26 mouse cellular contexts compared by ENCODE assay signal in genomic region chr16:33405487-33405886, GRCm38 (mm10). TPM values are rescaled to one million over a fixed set of nuclear protein-coding genes. Genes with fewer than 3 reads are reported as not detected.
DNase-seq lines count a peak whose midpoint lies in the region; ATAC-seq and TF ChIP-seq lines count a peak whose summit lies in the region.
"Had no signal": no experiment of that assay in that cellular context is flagged by ENCODE, and none has a peak within 500 bp of the region (broad histone marks: within the 10 kb centered on the region; RNA-seq: fewer than 3 reads in every experiment).

No protein-coding gene starts in this region.

- peak; percentile 30 for DNase-seq in heart, adult 11 months
- no peak for DNase-seq in heart, adult 9 months (ENCODE audit: low spot score in 2 of 2)
- DNase-seq in kidney, adult 18-20 months = no peak
- DNase-seq in liver, adult 2 months (ENCODE audit: extremely low read depth, low read depth, low spot score) = peak; percentile 81
- no peak for DNase-seq in liver, embryonic 11.5 days (ENCODE audit: low spot score)
- no peak for DNase-seq in hindbrain, postnatal 0 days (ENCODE audit: low spot score)
- DNase-seq: adrenal gland, adult 8-10 months; adrenal gland, postnatal 14 days; adrenal gland, postnatal 36 days; B cell, adult 2 months; cerebellum, adult 11-12 months; cerebellum, adult 2 months; cerebellum, adult 9-10 months; cerebellum, postnatal 10 days; cerebellum, postnatal 25 days had no signal

- no peak for TF ChIP-seq POLR2A in liver, adult 2 months (IDR thresholded peaks at IDR 0.05; ENCODE audit: extremely low read depth, insufficient read depth, low read length)

- no peak for TF ChIP-seq CTCF in liver, adult 2 months (IDR thresholded peaks at IDR 0.05; ENCODE audit: low read depth, low read length)
- TF ChIP-seq CTCF in hindbrain, postnatal 0 days (IDR thresholded peaks at IDR 0.05; ENCODE audit: low read depth) = no peak

- ATAC-seq in kidney, embryonic 15.5 days (replicated peaks; ENCODE audit: low FRiP score) = no peak
- ATAC-seq in liver, embryonic 11.5 days (replicated peaks; ENCODE audit: low FRiP score) = no peak
- ATAC-seq in hindbrain, postnatal 0 days = no peak
- ATAC-seq: activated CD4-positive, CD25-positive, alpha-beta regulatory T cell, adult 4 months; CD4-positive, CD25-positive, alpha-beta regulatory T cell, adult 4 months; forebrain, embryonic 14.5 days; Patski had no signal

- 0 out of 2 replicates have a peak overlapping the region, but pooled peaks have one; percentile 41 for H3K27ac ChIP-seq in kidney, embryonic 15.5 days
- H3K27ac ChIP-seq in liver, adult 2 months (replicated peaks; ENCODE audit: insufficient read depth, low read depth, low read length) = no peak overlapping the region
- H3K27ac ChIP-seq in liver, embryonic 11.5 days (ENCODE audit: low read depth, low read length) = no peak overlapping the region
- no peak overlapping the region for H3K27ac ChIP-seq in hindbrain, postnatal 0 days
- H3K27ac ChIP-seq: embryonic facial prominence, embryonic 10.5 days; embryonic facial prominence, embryonic 12.5 days; forebrain, embryonic 10.5 days; forebrain, embryonic 12.5 days had no signal

- no peak overlapping the region for H3K9ac ChIP-seq in kidney, embryonic 15.5 days
- H3K9ac ChIP-seq in liver, adult 2 months (ENCODE audit: low read depth, low read length) = no peak overlapping the region
- no peak overlapping the region for H3K9ac ChIP-seq in liver, embryonic 11.5 days (ENCODE audit: low read depth, low read length)
- H3K9ac ChIP-seq in hindbrain, postnatal 0 days (replicated peaks; ENCODE audit: low read length) = no peak overlapping the region
- H3K9ac ChIP-seq: embryonic facial prominence, embryonic 12.5 days; forebrain, embryonic 12.5 days had no signal

- no peaks in the 10 kb centered on the region for H3K9me3 ChIP-seq in kidney, embryonic 15.5 days (replicated peaks)
- H3K9me3 ChIP-seq in liver, embryonic 11.5 days (ENCODE audit: control insufficient read depth, low read length) = no peaks in the 10 kb centered on the region
- no peaks in the 10 kb centered on the region for H3K9me3 ChIP-seq in hindbrain, postnatal 0 days (ENCODE audit: low read length)
- H3K9me3 ChIP-seq: embryonic facial prominence, embryonic 10.5 days; embryonic facial prominence, embryonic 12.5 days; forebrain, embryonic 10.5 days; forebrain, embryonic 12.5 days; G1E had no signal

- H3K79me2 ChIP-seq in liver, adult 2 months (ENCODE audit: control insufficient read depth, insufficient read depth, low read length) = peaks cover 29% of the 10 kb centered on the region; the same call in 1 of the 2 replicates

- H3K4me1 ChIP-seq in kidney, embryonic 15.5 days = peaks cover 34% of the 10 kb centered on the region
- H3K4me1 ChIP-seq in liver, adult 2 months (ENCODE audit: control insufficient read depth, insufficient read depth, low read length) = peaks cover 26% of the 10 kb centered on the region
- H3K4me1 ChIP-seq in liver, embryonic 11.5 days (replicated peaks; ENCODE audit: control insufficient read depth, insufficient read depth, low read length) = peaks cover 14% of the 10 kb centered on the region
- 0 out of 2 replicates have a peak, but pooled peaks cover 4% of the 10 kb centered on the region for H3K4me1 ChIP-seq in hindbrain, postnatal 0 days (ENCODE audit: insufficient read depth, low read length)

- H3K36me3 ChIP-seq in kidney, embryonic 15.5 days = no peaks in the 10 kb centered on the region
- no peaks in the 10 kb centered on the region for H3K36me3 ChIP-seq in liver, adult 2 months (ENCODE audit: control insufficient read depth, insufficient read depth, low read length)
- H3K36me3 ChIP-seq in liver, embryonic 11.5 days (ENCODE audit: control insufficient read depth, insufficient read depth, low read length) = no peaks in the 10 kb centered on the region
- no peaks in the 10 kb centered on the region for H3K36me3 ChIP-seq in hindbrain, postnatal 0 days (ENCODE audit: insufficient read depth, low read length)
- H3K36me3 ChIP-seq: embryonic facial prominence, embryonic 12.5 days; forebrain, embryonic 12.5 days had no signal

- no peak overlapping the region for H3K4me3 ChIP-seq in kidney, embryonic 15.5 days (replicated peaks)
- no peak overlapping the region for H3K4me3 ChIP-seq in liver, adult 2 months (ENCODE audit: insufficient read depth, low read depth, low read length)
- no peak overlapping the region for H3K4me3 ChIP-seq in liver, embryonic 11.5 days (ENCODE audit: low read depth, low read length)
- no peak overlapping the region for H3K4me3 ChIP-seq in hindbrain, postnatal 0 days (ENCODE audit: low read length)
- H3K4me3 ChIP-seq: embryonic facial prominence, embryonic 10.5 days; embryonic facial prominence, embryonic 12.5 days; forebrain, embryonic 10.5 days; forebrain, embryonic 12.5 days had no signal

- H3K4me2 ChIP-seq in kidney, embryonic 15.5 days = no peak overlapping the region
- no peak overlapping the region for H3K4me2 ChIP-seq in liver, embryonic 11.5 days
- H3K4me2 ChIP-seq in hindbrain, postnatal 0 days (ENCODE audit: low read depth, low read length) = no peak overlapping the region
- H3K4me2 ChIP-seq: embryonic facial prominence, embryonic 12.5 days; forebrain, embryonic 12.5 days had no signal

- WGBS in kidney, embryonic 15.5 days = 73% methylated on average over 4 of the region's 4 CpGs
- WGBS in liver, adult 2 months = 31% methylated on average over 4 of the region's 4 CpGs
- 79% methylated on average over 4 of the region's 4 CpGs for WGBS in liver, embryonic 11.5 days
- 71% methylated on average over 4 of the region's 4 CpGs for WGBS in hindbrain, postnatal 0 days

- H3K27me3 ChIP-seq in kidney, embryonic 15.5 days = no peaks in the 10 kb centered on the region
- no peaks in the 10 kb centered on the region for H3K27me3 ChIP-seq in liver, adult 2 months (ENCODE audit: control insufficient read depth, insufficient read depth, low read length)
- no peaks in the 10 kb centered on the region for H3K27me3 ChIP-seq in liver, embryonic 11.5 days (replicated peaks; ENCODE audit: control insufficient read depth, insufficient read depth, low read length)
- no peaks in the 10 kb centered on the region for H3K27me3 ChIP-seq in hindbrain, postnatal 0 days (ENCODE audit: insufficient read depth, low read length)
- H3K27me3 ChIP-seq: CH12.LX; embryonic facial prominence, embryonic 12.5 days; forebrain, embryonic 12.5 days; Patski had no signal

RNA-seq across cellular contexts. Expression of gene Zfp148, which starts 24.9 kb away (rescaled TPM):
- polyA plus RNA-seq in kidney, embryonic 15.5 days (2015; fragmentation: Nextera tagmentation; extraction: Ambion mirVana) = 57.7 and 59.9 TPM in 2 replicates
- total RNA-seq in liver, adult 2 months (2014; rRNA removed) = 15.4 and 15.6 TPM in 2 replicates
- polyA plus RNA-seq in liver, adult 2 months (2012; rRNA removed) = 4.3 TPM in 2 replicates
- polyA plus RNA-seq in liver, embryonic 11.5 days (2014; fragmentation: Nextera tagmentation; extraction: Ambion mirVana) = 27.5 and 32.1 TPM in 2 replicates
- total RNA-seq in hindbrain, postnatal 0 days (2014; rRNA removed) = 31.4 and 33.6 TPM in 2 replicates
- polyA plus RNA-seq in hindbrain, postnatal 0 days (2015; fragmentation: Nextera tagmentation; extraction: Ambion mirVana) = 42.1 and 44.4 TPM in 2 replicates

Comparison
In these comparisons a context has a peak if more than half of its experiments do, and no peak if none do; other contexts are left out.
1. DNase-seq: peak in heart, adult 11 months (single experiment) and liver, adult 2 months (single experiment); none in heart, adult 9 months (0 of 2), kidney, adult 18-20 months (single experiment), liver, embryonic 11.5 days (single experiment) and hindbrain, postnatal 0 days (single experiment).